Mouse (Mus musculus) myocyte (in vitro differentiated cells): ENCODE measurements at regions not wholly inside any gene's neighbourhood (a gene's known extent, or its start where the extent isn't known, plus 50 kb on each side); places are given as distances from the start of the nearest gene placed in this dataset.

ENCODE experiments used
- H3K27me3 ChIP-seq: one replicate; pipeline ENCODE4 v1.6.1; 2011; ENCODE audit not compliant: control insufficient read depth, insufficient read depth, insufficient read length
- H3K36me3 ChIP-seq: one replicate; pipeline ENCODE4 v1.6.1; 2011; ENCODE audit not compliant: control insufficient read depth, insufficient read depth
- H3K4me2 ChIP-seq: one replicate; pipeline ENCODE4 v1.6.1; 2011; ENCODE audit warnings: low read depth, control low read depth
- H3K4me3 ChIP-seq: one replicate; pipeline ENCODE4 v1.5.1; 2011; ENCODE audit warnings: mild to moderate bottlenecking, control low read depth, moderate library complexity
- H3K79me2 ChIP-seq: one replicate; pipeline ENCODE4 v1.6.1; 2011; ENCODE audit not compliant: control insufficient read depth, insufficient read depth
- H3ac ChIP-seq: one replicate; pipeline ENCODE4 v1.6.1; 2011; ENCODE audit not compliant: control insufficient read depth, insufficient read length
- CEBPB ChIP-seq: IDR thresholded peaks from 2 replicates; pipeline ENCODE4 v1.6.1; 2011; ENCODE audit warnings: mild to moderate bottlenecking, moderate library complexity; ENCODE audit not compliant: poor library complexity, insufficient read depth, severe bottlenecking
- E2F4 ChIP-seq: IDR thresholded peaks from one replicate; pipeline ENCODE4 v1.6.1; 2011; ENCODE audit warnings: mild to moderate bottlenecking, control low read depth, moderate library complexity; ENCODE audit not compliant: insufficient read depth
- MAX ChIP-seq: IDR thresholded peaks from one replicate; pipeline ENCODE4 v1.6.1; 2011; ENCODE audit warnings: low read depth, mild to moderate bottlenecking, control low read depth
- MYOD1 ChIP-seq, 3 experiments: IDR thresholded peaks; one replicate each; pipeline ENCODE4 v1.6.1; 2011; ENCODE audit warnings: control low read depth in 2 of 3, low read depth in 2 of 3, mild to moderate bottlenecking in 2 of 3, moderate library complexity in 1 of 3; ENCODE audit not compliant: insufficient read length in 2 of 3, control insufficient read depth in 1 of 3
- MYOG ChIP-seq, 3 experiments: IDR thresholded peaks; one replicate each; pipeline ENCODE4 v1.6.1; 2011; ENCODE audit warnings: control low read depth in 2 of 3, low read depth in 2 of 3, mild to moderate bottlenecking in 2 of 3; ENCODE audit not compliant: insufficient read length in 2 of 3, control insufficient read depth in 1 of 3, insufficient read depth in 1 of 3
- POLR2A ChIP-seq: IDR thresholded peaks from one replicate; pipeline ENCODE4 v1.6.1; 2011; ENCODE audit warnings: low read depth, mild to moderate bottlenecking, control low read depth, moderate library complexity; ENCODE audit not compliant: insufficient read length
- POLR2AphosphoS2 ChIP-seq: IDR thresholded peaks from one replicate; pipeline ENCODE4 v1.6.1; 2011; ENCODE audit warnings: low read depth, control low read depth; ENCODE audit not compliant: insufficient read length
- REST ChIP-seq: IDR thresholded peaks from one replicate; pipeline ENCODE4 v1.6.1; 2011; ENCODE audit warnings: mild to moderate bottlenecking, control low read depth, moderate library complexity; ENCODE audit not compliant: insufficient read depth, insufficient read length
- SRF ChIP-seq: IDR thresholded peaks from one replicate; pipeline ENCODE4 v1.6.1; 2011; ENCODE audit warnings: low read depth; ENCODE audit not compliant: control insufficient read depth, insufficient read length
- TCF12 ChIP-seq: IDR thresholded peaks from one replicate; pipeline ENCODE4 v1.6.1; 2011; ENCODE audit warnings: mild to moderate bottlenecking, control low read depth; ENCODE audit not compliant: poor library complexity, insufficient read depth, severe bottlenecking
- TCF3 ChIP-seq: IDR thresholded peaks from one replicate; pipeline ENCODE4 v1.6.1; 2011; ENCODE audit warnings: low read depth, control low read depth; ENCODE audit not compliant: insufficient read length
- USF1 ChIP-seq: IDR thresholded peaks from one replicate; pipeline ENCODE4 v1.6.1; 2011; ENCODE audit warnings: low read depth, mild to moderate bottlenecking, control low read depth, moderate library complexity

GRCm38 (mm10) chr14:123066344-123066743 lies 82.5 kb upstream of the Tmtc4 start:
- Histone ChIP-seq H3K4me3 (no peak overlapping the region), H3K27me3 (no peaks in the 10 kb centered on the region), H3K36me3 (no peaks in the 10 kb centered on the region), H3K79me2 (no peaks in the 10 kb centered on the region), H3ac (no peak overlapping the region), H3K4me2 (no peak overlapping the region)
- TF ChIP-seq POLR2A (no peak), E2F4 (no peak), POLR2AphosphoS2 (no peak), MAX (no peak), SRF (no peak)

GRCm38 (mm10) chr14:123065566-123065965 lies 81.7 kb upstream of the Tmtc4 start:
- no peaks in the 10 kb centered on the region for H3K36me3 ChIP-seq
- H3ac ChIP-seq = no peak overlapping the region
- H3K4me2 ChIP-seq = no peak overlapping the region
- no peaks in the 10 kb centered on the region for H3K79me2 ChIP-seq
- TF ChIP-seq USF1 (no peak), MYOG (IDR thresholded peaks at IDR 0.05; ENCODE audit: control insufficient read depth in 1 of 3, insufficient read depth in 1 of 3, insufficient read length in 2 of 3, low read depth in 2 of 3) (no peak), TCF3 (no peak), CEBPB (no peak), TCF12 (no peak), SRF (no peak), MAX (no peak), POLR2A (no peak), REST (no peak), E2F4 (no peak), POLR2AphosphoS2 (no peak), MYOD1 (IDR thresholded peaks at IDR 0.05; ENCODE audit: control insufficient read depth in 1 of 3, insufficient read length in 2 of 3, low read depth in 2 of 3) (no peak)
- H3K27me3 ChIP-seq = no peaks in the 10 kb centered on the region
- H3K4me3 ChIP-seq = no peak overlapping the region

DNA sequence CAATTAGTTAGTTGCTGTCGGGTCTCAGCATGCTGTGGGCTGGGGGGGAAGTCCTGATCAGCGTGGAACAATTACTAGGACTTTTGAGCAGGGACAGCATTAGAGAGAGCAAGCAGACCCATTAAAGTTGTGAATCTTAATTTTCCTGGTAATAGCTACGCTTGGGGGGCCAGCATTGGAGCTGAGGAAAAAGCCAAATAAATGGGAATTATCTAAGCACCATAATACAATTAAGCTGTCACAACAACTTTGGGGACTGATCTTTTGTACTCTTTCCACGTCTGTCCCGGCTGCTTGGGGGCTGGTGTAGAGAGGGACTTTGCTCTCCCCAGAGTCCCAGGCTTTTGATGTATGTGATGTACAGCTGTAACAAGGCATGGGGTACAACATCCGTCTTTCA lies 81.3 kb upstream of the Tmtc4 start:
- Histone ChIP-seq H3K36me3 (no peaks in the 10 kb centered on the region), H3ac (no peak overlapping the region), H3K4me2 (no peak overlapping the region), H3K79me2 (no peaks in the 10 kb centered on the region), H3K27me3 (no peaks in the 10 kb centered on the region), H3K4me3 (no peak overlapping the region)
- TF ChIP-seq E2F4 (no peak), TCF3 (no peak), POLR2AphosphoS2 (no peak), MAX (no peak), CEBPB (no peak), REST (no peak)

DNA sequence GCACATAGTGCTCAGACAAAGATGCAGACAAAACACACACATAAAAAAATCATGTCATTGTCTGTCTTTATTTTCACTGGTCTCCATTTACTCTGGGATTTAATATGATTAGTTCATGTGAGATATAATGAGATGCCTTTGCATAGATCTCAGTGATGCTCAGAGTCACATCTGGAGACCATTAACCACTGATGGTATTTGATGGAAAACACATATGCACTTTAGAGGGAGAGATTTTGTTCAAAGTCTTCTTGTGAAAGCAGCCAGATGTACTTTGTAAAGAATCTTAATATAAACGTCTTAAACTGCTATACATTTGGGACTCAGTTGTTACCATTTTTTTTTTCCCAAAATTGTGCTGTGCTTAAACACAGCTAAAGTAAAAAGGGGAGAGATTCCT lies 79.1 kb upstream of the Tmtc4 start:
- H3K79me2 ChIP-seq = no peaks in the 10 kb centered on the region
- no peaks in the 10 kb centered on the region for H3K27me3 ChIP-seq
- no peak overlapping the region for H3ac ChIP-seq
- no peaks in the 10 kb centered on the region for H3K36me3 ChIP-seq
- no peak overlapping the region for H3K4me2 ChIP-seq
- H3K4me3 ChIP-seq = no peak overlapping the region
- no peak for TF ChIP-seq REST
- TF ChIP-seq SRF = no peak
- TF ChIP-seq E2F4 = no peak
- TF ChIP-seq USF1 = no peak
- TF ChIP-seq CEBPB = no peak
- no peak for TF ChIP-seq MYOG (IDR thresholded peaks at IDR 0.05; ENCODE audit: control insufficient read depth in 1 of 3, insufficient read depth in 1 of 3, insufficient read length in 2 of 3, low read depth in 2 of 3)
- TF ChIP-seq POLR2AphosphoS2 = no peak
- no peak for TF ChIP-seq TCF12
- TF ChIP-seq TCF3 = no peak
- TF ChIP-seq POLR2A = no peak
- no peak for TF ChIP-seq MAX
- no peak for TF ChIP-seq MYOD1 (IDR thresholded peaks at IDR 0.05; ENCODE audit: control insufficient read depth in 1 of 3, insufficient read length in 2 of 3, low read depth in 2 of 3)

DNA sequence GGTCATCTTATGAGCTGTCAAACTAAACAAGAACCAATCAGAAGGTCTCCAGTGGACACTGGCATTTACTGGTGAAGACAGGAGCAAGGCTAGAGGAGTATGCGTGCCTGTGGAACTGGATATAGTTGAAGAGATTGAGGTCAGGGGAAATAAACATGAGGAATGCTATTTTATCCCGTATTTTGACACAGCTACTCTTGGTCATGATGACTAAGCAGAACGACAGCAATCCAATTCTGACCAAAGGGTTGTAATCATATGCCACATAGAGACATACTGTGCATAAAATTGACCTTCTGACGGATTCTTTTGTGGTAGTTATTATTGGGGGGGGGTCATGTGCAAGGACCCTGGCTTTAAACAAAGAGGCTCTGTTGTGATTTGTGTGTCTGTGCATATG lies 73.1 kb upstream of the Tmtc4 start:
- Histone ChIP-seq H3K36me3 (no peaks in the 10 kb centered on the region), H3K79me2 (no peaks in the 10 kb centered on the region), H3K27me3 (no peaks in the 10 kb centered on the region), H3ac (no peak overlapping the region), H3K4me2 (no peak overlapping the region), H3K4me3 (no peak overlapping the region)
- TF ChIP-seq POLR2AphosphoS2 = no peak
- TF ChIP-seq USF1 = no peak
- no peak for TF ChIP-seq REST
- no peak for TF ChIP-seq MAX
- TF ChIP-seq SRF = no peak
- TF ChIP-seq MYOG (IDR thresholded peaks at IDR 0.05; ENCODE audit: control insufficient read depth in 1 of 3, insufficient read depth in 1 of 3, insufficient read length in 2 of 3, low read depth in 2 of 3) = no peak
- TF ChIP-seq MYOD1 (IDR thresholded peaks at IDR 0.05; ENCODE audit: control insufficient read depth in 1 of 3, insufficient read length in 2 of 3, low read depth in 2 of 3) = no peak
- no peak for TF ChIP-seq CEBPB

DNA sequence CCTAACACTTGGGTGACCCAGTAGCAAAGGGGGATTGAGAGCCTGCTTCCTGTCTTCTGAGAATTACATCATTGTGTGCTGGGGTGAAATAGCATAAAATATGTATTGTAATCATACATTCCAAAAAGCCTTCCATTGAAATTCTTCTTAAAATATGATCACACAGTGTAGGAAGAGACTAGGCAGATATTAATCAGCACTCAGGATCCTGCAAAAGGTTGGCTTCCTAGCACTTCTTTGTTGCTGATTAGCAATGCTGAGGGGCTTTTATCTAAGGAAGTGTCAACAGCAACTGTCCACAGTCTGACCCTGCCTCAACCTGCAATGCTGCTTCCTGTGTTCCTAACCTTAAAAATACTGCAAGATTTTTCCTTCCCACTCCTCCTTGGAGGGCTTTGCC lies 64.6 kb upstream of the Tmtc4 start:
- H3K27me3 ChIP-seq = no peaks in the 10 kb centered on the region
- no peak overlapping the region for H3K4me3 ChIP-seq
- no peaks in the 10 kb centered on the region for H3K36me3 ChIP-seq
- H3K4me2 ChIP-seq = no peak overlapping the region
- TF ChIP-seq MYOD1 (IDR thresholded peaks at IDR 0.05; ENCODE audit: control insufficient read depth in 1 of 3, insufficient read length in 2 of 3, low read depth in 2 of 3) (no peak), POLR2A (no peak), TCF12 (no peak), E2F4 (no peak), MAX (no peak), MYOG (IDR thresholded peaks at IDR 0.05; ENCODE audit: control insufficient read depth in 1 of 3, insufficient read depth in 1 of 3, insufficient read length in 2 of 3, low read depth in 2 of 3) (no peak), TCF3 (no peak), REST (no peak), CEBPB (no peak), SRF (no peak), USF1 (no peak), POLR2AphosphoS2 (no peak)
- no peaks in the 10 kb centered on the region for H3K79me2 ChIP-seq
- no peak overlapping the region for H3ac ChIP-seq
